ENCODE assay signal across 28 mouse cellular contexts in the genomic region with DNA sequence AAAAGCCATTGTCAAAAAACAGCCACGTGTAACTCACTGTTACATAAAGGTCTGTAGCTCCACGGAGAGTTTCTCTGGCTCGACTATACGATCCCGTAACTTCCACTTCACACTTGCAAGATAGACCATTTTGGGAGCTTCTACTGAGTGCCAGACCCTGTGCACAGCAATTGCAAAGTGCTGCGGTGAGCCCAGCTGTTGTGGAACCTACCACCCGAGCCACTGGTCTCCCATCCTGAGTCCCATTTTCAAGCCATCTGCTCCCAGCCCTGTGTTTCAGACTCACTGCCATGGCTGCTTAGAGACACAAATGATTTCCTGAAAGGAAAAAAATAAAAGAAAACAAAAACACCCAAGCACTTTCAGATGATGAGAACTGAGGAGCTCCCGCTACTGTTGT.
"Had no signal": no experiment of that assay in that cellular context is flagged by ENCODE, and none has a peak within 500 bp of the region (broad histone marks: within the 10 kb centered on the region; RNA-seq: fewer than 3 reads in every experiment).

No protein-coding gene starts in this region.

- DNase-seq: cerebellum, adult 2 months; cerebellum, adult 8-10 months; cerebellum, adult 9-10 months; cerebellum, adult 9-11 months; cerebellum, postnatal 10 days; cerebellum, postnatal 14 days; cerebellum, postnatal 25 days; cerebellum, postnatal 36 days; embryo, embryonic 11 days; forebrain, postnatal 0 days; gastrocnemius, adult 2 months; gastrocnemius, postnatal 10 days; gastrocnemius, postnatal 14 days; gastrocnemius, postnatal 25 days; gastrocnemius, postnatal 36 days; heart, adult 18-20 months; heart, adult 2 months had no signal

- H3K9ac ChIP-seq: embryonic facial prominence, embryonic 12.5 days; embryonic facial prominence, embryonic 13.5 days; embryonic facial prominence, embryonic 15.5 days; forebrain, embryonic 12.5 days; forebrain, embryonic 13.5 days; forebrain, embryonic 15.5 days; forebrain, postnatal 0 days had no signal

- ATAC-seq: forebrain, embryonic 13.5 days; forebrain, embryonic 14.5 days; forebrain, embryonic 15.5 days; forebrain, embryonic 16.5 days; forebrain, postnatal 0 days had no signal

- H3K4me3 ChIP-seq: embryonic facial prominence, embryonic 10.5 days; embryonic facial prominence, embryonic 12.5 days; embryonic facial prominence, embryonic 13.5 days; embryonic facial prominence, embryonic 15.5 days; erythroblast, embryonic 14.5 days; forebrain, embryonic 10.5 days; forebrain, embryonic 12.5 days; forebrain, embryonic 13.5 days; forebrain, embryonic 15.5 days; gastrocnemius, adult 2 months; heart, adult 2 months had no signal

- H3K27ac ChIP-seq: embryonic facial prominence, embryonic 10.5 days; embryonic facial prominence, embryonic 12.5 days; embryonic facial prominence, embryonic 13.5 days; embryonic facial prominence, embryonic 15.5 days; forebrain, embryonic 10.5 days; forebrain, embryonic 12.5 days; forebrain, embryonic 13.5 days; forebrain, embryonic 15.5 days; gastrocnemius, adult 2 months; heart, adult 2 months had no signal

- H3K9me3 ChIP-seq: embryonic facial prominence, embryonic 10.5 days; embryonic facial prominence, embryonic 12.5 days; embryonic facial prominence, embryonic 13.5 days; embryonic facial prominence, embryonic 15.5 days; forebrain, embryonic 10.5 days; forebrain, embryonic 12.5 days; forebrain, embryonic 13.5 days; forebrain, embryonic 15.5 days had no signal

- H3K4me2 ChIP-seq: embryonic facial prominence, embryonic 12.5 days; embryonic facial prominence, embryonic 13.5 days; embryonic facial prominence, embryonic 15.5 days; forebrain, embryonic 12.5 days; forebrain, embryonic 13.5 days; forebrain, embryonic 15.5 days had no signal

- H3K27me3 ChIP-seq: embryonic facial prominence, embryonic 12.5 days; embryonic facial prominence, embryonic 15.5 days; forebrain, embryonic 13.5 days; forebrain, embryonic 15.5 days had no signal
